Mouse (Mus musculus): ENCODE measurements around the gene Ubtd1. TPM values are rescaled to one million over a fixed set of nuclear protein-coding genes. Genes with fewer than 3 reads are reported as not detected.

Ubtd1 gene
- polyA plus RNA-seq, 1 experiment from 2014 or later: 9.2 TPM

- H3K9ac ChIP-seq: 0 out of 2 replicates have a peak within 1 kb of the TSS, but pooled peaks have one; percentile 24
- DNase-seq (ENCODE audit: low spot score): peak; percentile 61
- H3K4me2 ChIP-seq (replicated peaks): peak within 1 kb of the TSS; percentile 44
- H3K27me3 ChIP-seq (ENCODE audit: control insufficient read depth, insufficient read depth, low read length): no peaks in the 10 kb centered on the region
- no peaks in the 10 kb centered on the region for H3K9me3 ChIP-seq (ENCODE audit: control insufficient read depth, low read length)
- H3K4me1 ChIP-seq (replicated peaks; ENCODE audit: control insufficient read depth, insufficient read depth, low read length): no peaks in the 10 kb centered on the region
- H3K4me3 ChIP-seq (replicated peaks; ENCODE audit: low read length): peak within 1 kb of the TSS; percentile 18; the same call in 1 of the 2 replicates
- 27% methylated on average over 23 of the region's 23 CpGs for WGBS
- peak; percentile 91 for ATAC-seq (ENCODE audit: low FRiP score)
- no peak within 1 kb of the TSS for H3K27ac ChIP-seq
- H3K36me3 ChIP-seq (replicated peaks; ENCODE audit: control insufficient read depth, insufficient read depth): no peaks in the 10 kb centered on the region
Measured at GRCm38 (mm10) chr19:42045269-42046102, 63.9 kb downstream of the Ubtd1 start, which contains the start of gene Hoga1. TSS of gene Hoga1 (plus strand) at chr19:42045610.

DNA sequence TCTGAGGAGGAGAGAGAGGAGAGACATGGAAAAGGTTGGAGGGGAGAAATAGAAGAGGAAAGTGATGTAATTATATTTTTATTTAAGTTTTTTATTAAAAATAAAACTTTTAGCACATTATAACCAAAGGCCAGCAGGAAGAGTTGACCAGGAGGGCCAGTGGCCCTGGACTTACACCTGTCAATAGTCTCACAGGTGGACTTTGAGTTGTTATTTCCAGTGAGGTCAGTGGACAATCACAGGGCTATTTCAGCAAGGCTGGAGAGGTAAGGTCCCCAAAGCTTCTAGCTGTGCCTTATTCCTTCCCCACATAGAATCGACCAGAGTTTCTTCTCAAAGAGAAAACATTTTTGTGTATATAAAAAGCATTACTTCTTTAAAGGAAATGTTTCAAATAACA, 68.7 kb downstream of the Ubtd1 start:
- H3K27me3 ChIP-seq (ENCODE audit: control insufficient read depth, insufficient read depth, low read length): no peaks in the 10 kb centered on the region
- no peaks in the 10 kb centered on the region for H3K9me3 ChIP-seq (ENCODE audit: control insufficient read depth, low read length)
- no peak overlapping the region for H3K4me3 ChIP-seq (replicated peaks; ENCODE audit: low read length)
- H3K27ac ChIP-seq: no peak overlapping the region
- ATAC-seq (ENCODE audit: low FRiP score) (no peak), DNase-seq (ENCODE audit: low spot score) (no peak)
- no peak overlapping the region for H3K9ac ChIP-seq
- H3K36me3 ChIP-seq (replicated peaks; ENCODE audit: control insufficient read depth, insufficient read depth): no peaks in the 10 kb centered on the region
- WGBS: 81% methylated on average over 1 of the region's 1 CpGs
- no peak overlapping the region for H3K4me2 ChIP-seq (replicated peaks)
- no peaks in the 10 kb centered on the region for H3K4me1 ChIP-seq (replicated peaks; ENCODE audit: control insufficient read depth, insufficient read depth, low read length)

GRCm38 (mm10) chr19:42051351-42051750, 69.8 kb downstream of the Ubtd1 start:
- H3K4me2 ChIP-seq (replicated peaks): no peak overlapping the region
- H3K4me1 ChIP-seq (replicated peaks; ENCODE audit: control insufficient read depth, insufficient read depth, low read length): no peaks in the 10 kb centered on the region
- DNase-seq (ENCODE audit: low spot score) (no peak), ATAC-seq (ENCODE audit: low FRiP score) (no peak)
- H3K9ac ChIP-seq: no peak overlapping the region
- no peaks in the 10 kb centered on the region for H3K27me3 ChIP-seq (ENCODE audit: control insufficient read depth, insufficient read depth, low read length)
- no peak overlapping the region for H3K27ac ChIP-seq
- H3K4me3 ChIP-seq (replicated peaks; ENCODE audit: low read length): no peak overlapping the region
- WGBS: 95% methylated on average over 3 of the region's 3 CpGs
- no peaks in the 10 kb centered on the region for H3K9me3 ChIP-seq (ENCODE audit: control insufficient read depth, low read length)
- no peaks in the 10 kb centered on the region for H3K36me3 ChIP-seq (replicated peaks; ENCODE audit: control insufficient read depth, insufficient read depth)

GRCm38 (mm10) chr19:42051948-42052347, 70.4 kb downstream of the Ubtd1 start, which contains the start of gene 4933411K16Rik:
TSS of gene 4933411K16Rik (plus strand) at chr19:42052248.
- DNase-seq (ENCODE audit: low spot score) (no peak), ATAC-seq (ENCODE audit: low FRiP score) (no peak)
- Histone ChIP-seq H3K9ac (no peak within 1 kb of the TSS), H3K4me1 (replicated peaks; ENCODE audit: control insufficient read depth, insufficient read depth, low read length) (no peaks in the 10 kb centered on the region), H3K9me3 (ENCODE audit: control insufficient read depth, low read length) (no peaks in the 10 kb centered on the region), H3K4me2 (replicated peaks) (no peak within 1 kb of the TSS), H3K27me3 (ENCODE audit: control insufficient read depth, insufficient read depth, low read length) (no peaks in the 10 kb centered on the region), H3K4me3 (replicated peaks; ENCODE audit: low read length) (no peak within 1 kb of the TSS), H3K27ac (no peak within 1 kb of the TSS), H3K36me3 (replicated peaks; ENCODE audit: control insufficient read depth, insufficient read depth) (no peaks in the 10 kb centered on the region)
- 82% methylated on average over 4 of the region's 4 CpGs for WGBS

DNA sequence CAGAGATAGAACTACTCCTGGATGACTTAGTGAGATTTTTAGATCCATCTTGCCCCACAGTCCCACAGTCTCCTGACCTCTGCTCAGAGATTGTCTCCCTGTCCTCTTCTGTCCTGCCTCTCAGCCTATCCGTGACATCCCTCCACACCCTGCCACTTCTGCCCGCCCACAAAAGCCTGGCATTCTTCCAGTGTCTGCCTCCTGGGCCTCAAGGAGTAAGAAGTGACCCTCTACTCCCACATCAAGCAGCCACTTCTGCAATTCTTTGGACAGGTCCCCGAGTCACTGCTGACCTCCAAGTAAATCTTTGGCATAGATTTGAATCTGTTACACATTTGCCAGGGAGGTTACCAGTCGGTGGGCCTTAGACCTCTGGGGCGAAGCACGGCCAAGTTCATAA, 72.7 kb downstream of the Ubtd1 start:
- 86% methylated on average over 6 of the region's 6 CpGs for WGBS
- H3K36me3 ChIP-seq (replicated peaks; ENCODE audit: control insufficient read depth, insufficient read depth): no peaks in the 10 kb centered on the region
- H3K4me2 ChIP-seq (replicated peaks): no peak overlapping the region
- no peaks in the 10 kb centered on the region for H3K4me1 ChIP-seq (replicated peaks; ENCODE audit: control insufficient read depth, insufficient read depth, low read length)
- no peak overlapping the region for H3K9ac ChIP-seq
- H3K27ac ChIP-seq: no peak overlapping the region
- no peak for DNase-seq (ENCODE audit: low spot score)
- ATAC-seq (ENCODE audit: low FRiP score): no peak
- H3K4me3 ChIP-seq (replicated peaks; ENCODE audit: low read length): no peak overlapping the region
- no peaks in the 10 kb centered on the region for H3K9me3 ChIP-seq (ENCODE audit: control insufficient read depth, low read length)
- H3K27me3 ChIP-seq (ENCODE audit: control insufficient read depth, insufficient read depth, low read length): no peaks in the 10 kb centered on the region

DNA sequence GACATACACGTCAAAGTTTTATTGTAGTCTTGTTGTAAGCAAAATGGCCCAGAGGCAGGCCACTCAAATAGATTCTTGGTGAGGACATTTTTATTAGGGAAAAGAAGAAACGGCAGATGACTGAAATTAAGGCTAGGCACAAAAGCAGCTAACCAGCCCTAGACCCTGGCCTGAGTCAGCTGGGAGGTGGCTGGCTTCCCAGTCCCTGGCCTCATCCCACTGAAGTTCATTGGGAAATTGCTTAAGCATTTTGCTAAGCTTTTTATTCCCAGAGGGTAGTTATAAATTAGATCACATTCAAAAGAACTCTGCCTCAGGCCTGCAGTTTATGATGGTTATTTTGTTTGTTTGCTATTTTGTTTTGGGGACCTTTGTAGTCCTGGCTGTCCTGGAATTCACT, 74.3 kb downstream of the Ubtd1 start:
- Histone ChIP-seq H3K9me3 (ENCODE audit: control insufficient read depth, low read length) (no peaks in the 10 kb centered on the region), H3K4me3 (replicated peaks; ENCODE audit: low read length) (no peak overlapping the region), H3K27ac (no peak overlapping the region), H3K4me2 (replicated peaks) (no peak overlapping the region), H3K9ac (no peak overlapping the region), H3K36me3 (replicated peaks; ENCODE audit: control insufficient read depth, insufficient read depth) (no peaks in the 10 kb centered on the region), H3K4me1 (replicated peaks; ENCODE audit: control insufficient read depth, insufficient read depth, low read length) (no peaks in the 10 kb centered on the region), H3K27me3 (ENCODE audit: control insufficient read depth, insufficient read depth, low read length) (no peaks in the 10 kb centered on the region)
- DNase-seq (ENCODE audit: low spot score) (no peak), ATAC-seq (ENCODE audit: low FRiP score) (no peak)
- WGBS: 85% methylated on average over 2 of the region's 2 CpGs

GRCm38 (mm10) chr19:42056719-42057409, 75.3 kb downstream of the Ubtd1 start:
- H3K36me3 ChIP-seq (replicated peaks; ENCODE audit: control insufficient read depth, insufficient read depth): no peaks in the 10 kb centered on the region
- DNase-seq (ENCODE audit: low spot score): no peak
- ATAC-seq (ENCODE audit: low FRiP score): no peak
- no peak overlapping the region for H3K9ac ChIP-seq
- no peaks in the 10 kb centered on the region for H3K4me1 ChIP-seq (replicated peaks; ENCODE audit: control insufficient read depth, insufficient read depth, low read length)
- no peak overlapping the region for H3K4me3 ChIP-seq (replicated peaks; ENCODE audit: low read length)
- no peak overlapping the region for H3K4me2 ChIP-seq (replicated peaks)
- H3K27ac ChIP-seq: no peak overlapping the region
- 92% methylated on average over 6 of the region's 6 CpGs for WGBS
- H3K27me3 ChIP-seq (ENCODE audit: control insufficient read depth, insufficient read depth, low read length): no peaks in the 10 kb centered on the region
- H3K9me3 ChIP-seq (ENCODE audit: control insufficient read depth, low read length): no peaks in the 10 kb centered on the region

- no peak for DNase-seq (ENCODE audit: low spot score)
- Histone ChIP-seq H3K4me2 (replicated peaks) (no peak overlapping the region), H3K27me3 (ENCODE audit: control insufficient read depth, insufficient read depth, low read length) (no peaks in the 10 kb centered on the region), H3K9me3 (ENCODE audit: control insufficient read depth, low read length) (no peaks in the 10 kb centered on the region), H3K27ac (no peak overlapping the region), H3K4me3 (replicated peaks; ENCODE audit: low read length) (no peak overlapping the region), H3K4me1 (replicated peaks; ENCODE audit: control insufficient read depth, insufficient read depth, low read length) (no peaks in the 10 kb centered on the region), H3K36me3 (replicated peaks; ENCODE audit: control insufficient read depth, insufficient read depth) (no peaks in the 10 kb centered on the region), H3K9ac (no peak overlapping the region)
- 80% methylated on average over 7 of the region's 7 CpGs for WGBS
- no peak for ATAC-seq (ENCODE audit: low FRiP score)
Measured at GRCm38 (mm10) chr19:42058426-42058825, 76.9 kb downstream of the Ubtd1 start.

DNA sequence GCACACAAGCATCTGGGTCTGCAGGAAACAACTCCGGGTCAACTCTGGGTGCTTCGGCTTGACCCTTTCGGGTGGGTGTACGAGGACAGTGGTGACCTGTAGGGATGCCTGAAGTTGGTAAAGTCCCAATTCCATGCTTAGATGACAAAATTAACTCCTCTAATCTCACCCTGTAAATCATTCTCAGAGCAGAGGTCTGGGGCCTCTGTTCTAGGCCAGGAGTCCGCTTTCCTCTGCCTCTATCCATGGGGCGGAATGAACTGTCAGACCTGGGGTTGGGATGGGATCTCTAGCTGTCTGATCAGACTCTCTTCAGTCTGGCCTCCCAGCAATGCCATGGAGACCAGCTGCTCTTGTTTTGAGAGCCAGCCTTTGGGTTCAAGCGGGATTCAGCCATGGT, 79.9 kb downstream of the Ubtd1 start:
- no peaks in the 10 kb centered on the region for H3K4me1 ChIP-seq (replicated peaks; ENCODE audit: control insufficient read depth, insufficient read depth, low read length)
- WGBS: 90% methylated on average over 7 of the region's 7 CpGs
- no peak overlapping the region for H3K4me2 ChIP-seq (replicated peaks)
- H3K27me3 ChIP-seq (ENCODE audit: control insufficient read depth, insufficient read depth, low read length): no peaks in the 10 kb centered on the region
- H3K4me3 ChIP-seq (replicated peaks; ENCODE audit: low read length): no peak overlapping the region
- no peak overlapping the region for H3K27ac ChIP-seq
- no peak overlapping the region for H3K9ac ChIP-seq
- H3K9me3 ChIP-seq (ENCODE audit: control insufficient read depth, low read length): no peaks in the 10 kb centered on the region
- no peaks in the 10 kb centered on the region for H3K36me3 ChIP-seq (replicated peaks; ENCODE audit: control insufficient read depth, insufficient read depth)
- ATAC-seq (ENCODE audit: low FRiP score): no peak
- DNase-seq (ENCODE audit: low spot score): no peak
